Mouse (Mus musculus) large intestine, adult 2 months (tissue): ENCODE results near the gene Emid1. TPM values are rescaled to one million over a fixed set of nuclear protein-coding genes. Genes with fewer than 3 reads are reported as not detected.
A peak's percentile ranks its signal among the peaks of the same experiment; 100 is the strongest.

Experiments
- DNase-seq: peaks from one replicate; pipeline ENCODE4 v3.0.0-alpha.2; 2012; ENCODE audit warnings: low read depth, low spot score
- WGBS: fragments of 180-500 bp; shearing (Covaris S2); methylation state at CpG from one replicate; pipeline ENCODE4 v1.1.7; 2018; 5-methylcytosine and 5-hydroxymethylcytosine counted together
- polyA plus RNA-seq: library from polyadenylated mRNA; depleted of rRNA; stranded (reverse); fragments of >200 nt; gene quantifications from 2 replicates; pipeline ENCODE4 v1.2.3, GENCODE M21; 2012

Gene Emid1
- polyA plus RNA-seq, 1 experiment: 14.9 TPM

GRCm38 (mm10) chr11:5067063-5067462, 85.0 kb downstream of the Emid1 start:
- DNase-seq: no peak

GRCm38 (mm10) chr11:5065056-5065821, 86.8 kb downstream of the Emid1 start, which contains the start of gene Gas2l1:
Gene Gas2l1, minus strand, starts transcription at chr11:5065327.
- peak; percentile 75 for DNase-seq
- WGBS: under 1% methylated on average over 50 of the region's 50 CpGs

GRCm38 (mm10) chr11:5064282-5065055, 87.6 kb downstream of the Emid1 start:
- WGBS: 15% methylated on average over 38 of the region's 38 CpGs
- peak; percentile 39 for DNase-seq

GRCm38 (mm10) chr11:5063561-5064281, 88.3 kb downstream of the Emid1 start:
- no peak for DNase-seq
- WGBS: 57% methylated on average over 31 of the region's 31 CpGs

GRCm38 (mm10) chr11:5062860-5063505, 89.1 kb downstream of the Emid1 start:
- DNase-seq: no peak
- 72% methylated on average over 13 of the region's 13 CpGs for WGBS

GRCm38 (mm10) chr11:5062326-5062725, 89.7 kb downstream of the Emid1 start:
- 13% methylated on average over 13 of the region's 13 CpGs for WGBS
- DNase-seq: no peak

GRCm38 (mm10) chr11:5061413-5062139, 90.5 kb downstream of the Emid1 start:
- DNase-seq: peak; percentile 86
- 4% methylated on average over 62 of the region's 62 CpGs for WGBS

GRCm38 (mm10) chr11:5060756-5061412, 91.2 kb downstream of the Emid1 start:
- WGBS: 81% methylated on average over 28 of the region's 28 CpGs
- no peak for DNase-seq

GRCm38 (mm10) chr11:5059704-5060156, 92.3 kb downstream of the Emid1 start:
- WGBS: 43% methylated on average over 27 of the region's 27 CpGs
- DNase-seq: no peak

GRCm38 (mm10) chr11:5059230-5059629, 92.8 kb downstream of the Emid1 start:
- WGBS: 37% methylated on average over 14 of the region's 14 CpGs
- DNase-seq: no peak

GRCm38 (mm10) chr11:5058783-5059182, 93.3 kb downstream of the Emid1 start:
- DNase-seq: no peak
- 35% methylated on average over 9 of the region's 9 CpGs for WGBS

- DNase-seq: no peak
- 1% methylated on average over 77 of the region's 77 CpGs for WGBS
These were observed 94.0 kb downstream of the Emid1 start, which contains the start of gene Rasl10a for GRCm38 (mm10) chr11:5057856-5058641. Gene Rasl10a, plus strand, starts transcription at chr11:5058128.

GRCm38 (mm10) chr11:5057541-5057855, 94.6 kb downstream of the Emid1 start:
- DNase-seq: no peak
- WGBS: 37% methylated on average over 8 of the region's 8 CpGs

GRCm38 (mm10) chr11:5057064-5057463, 95.0 kb downstream of the Emid1 start:
- no peak for DNase-seq
- WGBS: 63% methylated on average over 8 of the region's 8 CpGs
